Mouse (Mus musculus): ENCODE data around the gene Rexo2. TPM values are rescaled to one million over a fixed set of nuclear protein-coding genes. Genes with fewer than 3 reads are reported as not detected.

Rexo2 gene
- polyA plus RNA-seq, 1 experiment = 234 TPM

GRCm38 (mm10) chr9:48423256-48423655, 57.2 kb downstream of the Rexo2 start:
- Histone ChIP-seq H3K27me3 (ENCODE audit: control insufficient read depth, insufficient read depth, insufficient read length) (no peaks in the 10 kb centered on the region), H3K79me3 (ENCODE audit: low read depth) (no peaks in the 10 kb centered on the region), H3ac (ENCODE audit: control insufficient read depth, insufficient read length, low read depth) (no peak overlapping the region), H3K4me3 (ENCODE audit: insufficient read depth, poor library complexity, severe bottlenecking) (no peak overlapping the region), H3K79me2 (ENCODE audit: control insufficient read depth, insufficient read depth) (no peaks in the 10 kb centered on the region), H3K36me3 (ENCODE audit: control insufficient read depth, insufficient read depth) (no peaks in the 10 kb centered on the region)
- TF ChIP-seq MAX (IDR thresholded peaks at IDR 0.05) (no peak), CEBPB (IDR thresholded peaks at IDR 0.05; ENCODE audit: low read depth) (no peak), FOSL1 (IDR thresholded peaks at IDR 0.05; ENCODE audit: insufficient read depth, low read length, poor library complexity, severe bottlenecking) (no peak), MYOG (IDR thresholded peaks at IDR 0.05; ENCODE audit: control insufficient read depth, extremely low read depth, insufficient read length) (no peak), USF1 (IDR thresholded peaks at IDR 0.05; ENCODE audit: low read depth) (no peak), MYOD1 (IDR thresholded peaks at IDR 0.05; ENCODE audit: control insufficient read depth, insufficient read length, low read depth) (no peak), CTCF (IDR thresholded peaks at IDR 0.05; ENCODE audit: control insufficient read depth, insufficient read depth, insufficient read length) (no peak)

GRCm38 (mm10) chr9:48422382-48422781, 58.0 kb downstream of the Rexo2 start:
- Histone ChIP-seq H3K79me3 (ENCODE audit: low read depth) (no peaks in the 10 kb centered on the region), H3K79me2 (ENCODE audit: control insufficient read depth, insufficient read depth) (no peaks in the 10 kb centered on the region), H3K36me3 (ENCODE audit: control insufficient read depth, insufficient read depth) (no peaks in the 10 kb centered on the region), H3ac (ENCODE audit: control insufficient read depth, insufficient read length, low read depth) (no peak overlapping the region), H3K27me3 (ENCODE audit: control insufficient read depth, insufficient read depth, insufficient read length) (no peaks in the 10 kb centered on the region), H3K4me3 (ENCODE audit: insufficient read depth, poor library complexity, severe bottlenecking) (no peak overlapping the region)
- TF ChIP-seq FOSL1 (IDR thresholded peaks at IDR 0.05; ENCODE audit: insufficient read depth, low read length, poor library complexity, severe bottlenecking) (no peak), MYOD1 (IDR thresholded peaks at IDR 0.05; ENCODE audit: control insufficient read depth, insufficient read length, low read depth) (no peak), CTCF (IDR thresholded peaks at IDR 0.05; ENCODE audit: control insufficient read depth, insufficient read depth, insufficient read length) (no peak), MYOG (IDR thresholded peaks at IDR 0.05; ENCODE audit: control insufficient read depth, extremely low read depth, insufficient read length) (no peak), USF1 (IDR thresholded peaks at IDR 0.05; ENCODE audit: low read depth) (no peak), MAX (IDR thresholded peaks at IDR 0.05) (no peak), CEBPB (IDR thresholded peaks at IDR 0.05; ENCODE audit: low read depth) (no peak)

DNA sequence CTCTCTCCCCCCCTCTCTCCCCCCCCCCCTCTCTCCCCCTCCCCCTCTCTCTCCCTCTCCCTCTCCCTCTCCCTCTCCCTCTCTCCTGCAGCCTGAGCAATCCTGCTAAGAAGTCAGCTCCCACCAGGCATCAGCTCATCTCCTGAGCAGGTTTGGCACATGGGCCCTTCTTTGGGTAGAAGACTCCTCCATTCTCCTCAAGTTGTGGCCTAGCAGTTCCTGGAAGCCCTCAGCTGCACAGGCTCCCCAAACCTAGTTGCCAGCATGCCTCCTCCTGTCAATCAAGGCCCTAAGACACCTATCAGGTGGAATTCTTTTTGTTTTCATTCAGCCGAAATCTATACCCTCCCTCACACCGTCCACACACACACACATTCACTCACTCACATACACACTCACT, 58.9 kb downstream of the Rexo2 start:
- Histone ChIP-seq H3K4me3 (ENCODE audit: insufficient read depth, poor library complexity, severe bottlenecking) (no peak overlapping the region), H3ac (ENCODE audit: control insufficient read depth, insufficient read length, low read depth) (no peak overlapping the region), H3K27me3 (ENCODE audit: control insufficient read depth, insufficient read depth, insufficient read length) (no peaks in the 10 kb centered on the region), H3K36me3 (ENCODE audit: control insufficient read depth, insufficient read depth) (no peaks in the 10 kb centered on the region), H3K79me2 (ENCODE audit: control insufficient read depth, insufficient read depth) (no peaks in the 10 kb centered on the region), H3K79me3 (ENCODE audit: low read depth) (no peaks in the 10 kb centered on the region)
- no peak for TF ChIP-seq FOSL1 (IDR thresholded peaks at IDR 0.05; ENCODE audit: insufficient read depth, low read length, poor library complexity, severe bottlenecking)

GRCm38 (mm10) chr9:48421029-48421428, 59.4 kb downstream of the Rexo2 start:
- no peaks in the 10 kb centered on the region for H3K79me3 ChIP-seq (ENCODE audit: low read depth)
- TF ChIP-seq CEBPB (IDR thresholded peaks at IDR 0.05; ENCODE audit: low read depth) = no peak
- no peak for TF ChIP-seq MAX (IDR thresholded peaks at IDR 0.05)
- TF ChIP-seq MYOG (IDR thresholded peaks at IDR 0.05; ENCODE audit: control insufficient read depth, extremely low read depth, insufficient read length) = no peak
- TF ChIP-seq CTCF (IDR thresholded peaks at IDR 0.05; ENCODE audit: control insufficient read depth, insufficient read depth, insufficient read length) = no peak
- no peak for TF ChIP-seq MYOD1 (IDR thresholded peaks at IDR 0.05; ENCODE audit: control insufficient read depth, insufficient read length, low read depth)
- TF ChIP-seq FOSL1 (IDR thresholded peaks at IDR 0.05; ENCODE audit: insufficient read depth, low read length, poor library complexity, severe bottlenecking) = no peak
- TF ChIP-seq USF1 (IDR thresholded peaks at IDR 0.05; ENCODE audit: low read depth) = no peak
- H3K4me3 ChIP-seq (ENCODE audit: insufficient read depth, poor library complexity, severe bottlenecking) = no peak overlapping the region
- H3K27me3 ChIP-seq (ENCODE audit: control insufficient read depth, insufficient read depth, insufficient read length) = no peaks in the 10 kb centered on the region
- H3K36me3 ChIP-seq (ENCODE audit: control insufficient read depth, insufficient read depth) = no peaks in the 10 kb centered on the region
- no peaks in the 10 kb centered on the region for H3K79me2 ChIP-seq (ENCODE audit: control insufficient read depth, insufficient read depth)
- no peak overlapping the region for H3ac ChIP-seq (ENCODE audit: control insufficient read depth, insufficient read length, low read depth)

- TF ChIP-seq MAX (IDR thresholded peaks at IDR 0.05) (no peak), USF1 (IDR thresholded peaks at IDR 0.05; ENCODE audit: low read depth) (no peak), MYOD1 (IDR thresholded peaks at IDR 0.05; ENCODE audit: control insufficient read depth, insufficient read length, low read depth) (no peak), MYOG (IDR thresholded peaks at IDR 0.05; ENCODE audit: control insufficient read depth, extremely low read depth, insufficient read length) (no peak), FOSL1 (IDR thresholded peaks at IDR 0.05; ENCODE audit: insufficient read depth, low read length, poor library complexity, severe bottlenecking) (no peak), CTCF (IDR thresholded peaks at IDR 0.05; ENCODE audit: control insufficient read depth, insufficient read depth, insufficient read length) (no peak)
- no peaks in the 10 kb centered on the region for H3K36me3 ChIP-seq (ENCODE audit: control insufficient read depth, insufficient read depth)
- H3ac ChIP-seq (ENCODE audit: control insufficient read depth, insufficient read length, low read depth) = no peak overlapping the region
- no peaks in the 10 kb centered on the region for H3K79me3 ChIP-seq (ENCODE audit: low read depth)
- H3K79me2 ChIP-seq (ENCODE audit: control insufficient read depth, insufficient read depth) = no peaks in the 10 kb centered on the region
- no peak overlapping the region for H3K4me3 ChIP-seq (ENCODE audit: insufficient read depth, poor library complexity, severe bottlenecking)
- no peaks in the 10 kb centered on the region for H3K27me3 ChIP-seq (ENCODE audit: control insufficient read depth, insufficient read depth, insufficient read length)
Measured at GRCm38 (mm10) chr9:48420437-48420836, 60.0 kb downstream of the Rexo2 start.

GRCm38 (mm10) chr9:48418829-48419228, 61.6 kb downstream of the Rexo2 start:
- TF ChIP-seq MAX (IDR thresholded peaks at IDR 0.05) (no peak), MYOD1 (IDR thresholded peaks at IDR 0.05; ENCODE audit: control insufficient read depth, insufficient read length, low read depth) (no peak), FOSL1 (IDR thresholded peaks at IDR 0.05; ENCODE audit: insufficient read depth, low read length, poor library complexity, severe bottlenecking) (no peak), CTCF (IDR thresholded peaks at IDR 0.05; ENCODE audit: control insufficient read depth, insufficient read depth, insufficient read length) (no peak), MYOG (IDR thresholded peaks at IDR 0.05; ENCODE audit: control insufficient read depth, extremely low read depth, insufficient read length) (no peak), CEBPB (IDR thresholded peaks at IDR 0.05; ENCODE audit: low read depth) (no peak), USF1 (IDR thresholded peaks at IDR 0.05; ENCODE audit: low read depth) (no peak)
- H3K36me3 ChIP-seq (ENCODE audit: control insufficient read depth, insufficient read depth) = no peaks in the 10 kb centered on the region
- no peaks in the 10 kb centered on the region for H3K79me3 ChIP-seq (ENCODE audit: low read depth)

More at GRCm38 (mm10) chr9:48418829-48419228, 61.6 kb downstream of the Rexo2 start:
- Histone ChIP-seq H3K27me3 (ENCODE audit: control insufficient read depth, insufficient read depth, insufficient read length) (no peaks in the 10 kb centered on the region), H3K4me3 (ENCODE audit: insufficient read depth, poor library complexity, severe bottlenecking) (no peak overlapping the region), H3K79me2 (ENCODE audit: control insufficient read depth, insufficient read depth) (no peaks in the 10 kb centered on the region), H3ac (ENCODE audit: control insufficient read depth, insufficient read length, low read depth) (no peak overlapping the region)

Small RNA genes within 50 kb of the gene (microRNA-seq; reads per million reads assigned to microRNA genes)
- gene Gm23653 (ENCODE audit: borderline microRNAs expressed) = not detected

Other genes with a start within 250 kb of the Rexo2 start
- gene Nxpe2, start 127.2 kb downstream of the Rexo2 start, polyA plus RNA-seq (2012; fragmentation: generic; extraction: Trizol) = not detected
- 21.0 TPM for gene Rbm7, start 14.7 kb upstream of the Rexo2 start, polyA plus RNA-seq (2012; fragmentation: generic; extraction: Trizol)
- 23.1 TPM for gene Gm5617, start 14.8 kb upstream of the Rexo2 start, polyA plus RNA-seq (2012; fragmentation: generic; extraction: Trizol)
- gene Nnmt, start 124.5 kb upstream of the Rexo2 start, polyA plus RNA-seq (2012; fragmentation: generic; extraction: Trizol) = not detected